Mouse (Mus musculus) forebrain, embryonic 10.5 days (tissue): ENCODE measurements around the gene Fnbp1. TPM values are rescaled to one million over a fixed set of nuclear protein-coding genes. Genes with fewer than 3 reads are reported as not detected.
A peak's percentile ranks its signal among the peaks of the same experiment; 100 is the strongest.

Experiments
- DNase-seq: peaks from one replicate; pipeline ENCODE4 v3.0.0-alpha.2; 2017; ENCODE audit warnings: low spot score; ENCODE audit errors: extremely low spot score
- H3K27ac ChIP-seq: fragments of 300-500 bp; sonication (generic); 2 replicates; pipeline ENCODE4 v1.5.1; 2016; ENCODE audit warnings: mild to moderate bottlenecking
- H3K27me3 ChIP-seq: fragments of 300-500 bp; sonication (generic); 2 replicates; pipeline ENCODE4 v1.6.1; 2016; ENCODE audit warnings: mild to moderate bottlenecking; ENCODE audit not compliant: poor library complexity, severe bottlenecking
- H3K36me3 ChIP-seq: fragments of 300-500 bp; sonication (generic); replicated peaks from 2 replicates; pipeline ENCODE4 v1.6.1; 2016; ENCODE audit warnings: mild to moderate bottlenecking, moderate library complexity
- H3K4me1 ChIP-seq: fragments of 300-500 bp; sonication (generic); 2 replicates; pipeline ENCODE4 v1.6.1; 2016
- H3K4me3 ChIP-seq: fragments of 300-500 bp; sonication (generic); 2 replicates; pipeline ENCODE4 v1.5.1; 2016; ENCODE audit warnings: mild to moderate bottlenecking, moderate library complexity
- H3K9me3 ChIP-seq: fragments of 300-500 bp; sonication (generic); 2 replicates; pipeline ENCODE4 v1.6.1; 2016; ENCODE audit warnings: mild to moderate bottlenecking, moderate library complexity
- WGBS: fragments of 180-500 bp; shearing (Covaris S2); methylation state at CpG from one replicate; pipeline ENCODE4 v1.1.7; 2016; 5-methylcytosine and 5-hydroxymethylcytosine counted together
- polyA plus RNA-seq: library from polyadenylated mRNA; unstranded; fragments of >200 nt; fragmentation: Nextera tagmentation; extraction: Ambion mirVana; gene quantifications from 2 replicates; pipeline ENCODE4 v1.2.1, GENCODE M21; 2016

Fnbp1 gene
- polyA plus RNA-seq, 1 experiment from 2014 or later: 13.3 TPM

DNA sequence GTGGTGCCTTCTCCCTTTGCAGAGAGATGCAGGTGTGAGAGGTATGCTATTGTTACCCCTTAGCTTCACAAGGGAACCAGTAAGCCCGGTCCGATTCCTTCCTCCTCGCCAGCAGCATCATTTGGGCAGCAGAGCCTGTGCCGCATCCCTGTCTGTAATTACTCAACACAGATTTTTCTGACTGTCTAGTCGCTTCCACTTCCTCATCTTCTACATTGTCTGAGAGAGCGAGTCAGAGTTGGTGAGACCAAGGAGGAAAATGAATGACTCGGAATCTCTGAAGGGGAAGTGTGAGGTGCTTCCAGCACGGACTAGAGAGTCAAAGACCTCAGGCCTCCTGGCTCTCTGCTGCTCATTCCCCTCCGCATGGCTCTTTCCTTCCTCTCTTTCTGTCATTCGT lies 89.4 kb downstream of the Fnbp1 start:
- Histone ChIP-seq H3K27ac (no peak overlapping the region), H3K4me1 (no peaks in the 10 kb centered on the region), H3K36me3 (peaks cover 56% of the 10 kb centered on the region), H3K27me3 (no peaks in the 10 kb centered on the region), H3K9me3 (no peaks in the 10 kb centered on the region; the same call in 1 of the 2 replicates), H3K4me3 (no peak overlapping the region)
- no peak for DNase-seq
- 92% methylated on average over 10 of the region's 10 CpGs for WGBS

DNA sequence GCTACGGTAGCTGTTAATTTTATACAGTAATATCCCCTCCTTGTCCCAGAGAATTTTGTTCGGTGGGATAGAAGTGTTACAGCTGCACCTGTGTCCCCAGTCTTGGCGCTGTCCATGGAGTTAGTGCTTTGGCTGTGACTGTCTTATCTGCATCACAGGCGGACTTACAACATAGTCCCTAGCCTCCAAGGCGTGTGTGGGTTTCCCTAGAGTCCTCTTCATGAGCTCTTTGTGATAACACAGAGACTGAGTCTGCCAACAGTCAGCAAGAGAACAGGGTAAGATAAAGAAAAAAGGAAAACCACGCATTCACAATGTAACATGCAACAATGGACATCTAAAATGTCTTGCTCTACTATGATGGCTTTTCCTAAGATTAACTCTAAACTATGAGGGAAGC lies 93.8 kb downstream of the Fnbp1 start:
- H3K27me3 ChIP-seq: no peaks in the 10 kb centered on the region
- no peaks in the 10 kb centered on the region for H3K4me1 ChIP-seq
- H3K36me3 ChIP-seq: peaks cover 15% of the 10 kb centered on the region
- no peak overlapping the region for H3K4me3 ChIP-seq
- H3K9me3 ChIP-seq: no peaks in the 10 kb centered on the region
- no peak for DNase-seq
- H3K27ac ChIP-seq: no peak overlapping the region
- 92% methylated on average over 6 of the region's 6 CpGs for WGBS

DNA sequence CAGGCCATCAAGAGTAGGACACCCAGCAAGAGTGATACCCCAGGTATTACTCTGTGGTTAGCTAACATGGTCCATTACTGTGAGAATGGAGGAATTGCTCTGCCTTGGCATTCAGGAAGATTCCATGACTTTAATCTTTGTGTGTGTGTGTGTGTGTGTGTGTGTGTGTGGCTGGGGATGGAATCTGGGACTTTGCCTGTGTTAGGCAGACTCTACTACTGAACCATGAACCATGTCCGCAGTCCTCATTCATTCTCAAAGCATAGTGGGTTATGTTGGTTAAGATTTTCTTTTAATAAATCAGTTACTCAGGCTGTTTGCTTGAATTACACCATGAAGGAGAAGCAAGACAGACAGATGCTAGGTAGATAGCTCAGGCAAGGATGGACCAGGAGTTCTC lies 98.0 kb downstream of the Fnbp1 start:
- no peak for DNase-seq
- no peaks in the 10 kb centered on the region for H3K4me1 ChIP-seq
- H3K9me3 ChIP-seq: peaks cover 5% of the 10 kb centered on the region
- H3K27me3 ChIP-seq: no peaks in the 10 kb centered on the region
- no peak overlapping the region for H3K27ac ChIP-seq
- peaks cover 16% of the 10 kb centered on the region for H3K36me3 ChIP-seq
- 100% methylated on average over 1 of the region's 1 CpGs for WGBS
- H3K4me3 ChIP-seq: no peak overlapping the region

DNA sequence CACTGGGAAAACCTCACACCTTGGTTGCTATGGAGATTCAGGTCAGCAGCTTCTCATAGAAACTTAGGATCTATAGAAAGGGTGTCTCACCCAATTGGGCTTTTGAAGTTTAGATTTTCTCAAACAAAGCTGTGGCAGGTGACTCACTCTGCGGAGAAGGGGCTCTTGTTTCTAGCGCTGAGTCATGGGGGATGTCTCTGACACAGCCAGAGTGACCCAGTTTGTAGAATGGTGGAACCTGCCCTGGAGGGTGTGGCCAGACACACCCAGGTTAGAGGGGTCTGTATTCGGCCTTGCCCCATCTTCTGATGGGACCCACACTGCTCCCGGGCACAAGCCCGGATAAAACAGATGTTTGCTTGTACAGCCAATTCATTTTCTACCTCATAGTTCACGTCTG lies 98.9 kb downstream of the Fnbp1 start:
- Histone ChIP-seq H3K27ac (no peak overlapping the region), H3K36me3 (peaks cover 23% of the 10 kb centered on the region), H3K4me3 (no peak overlapping the region), H3K9me3 (peaks cover 5% of the 10 kb centered on the region), H3K4me1 (no peaks in the 10 kb centered on the region), H3K27me3 (no peaks in the 10 kb centered on the region)
- DNase-seq: no peak
- 92% methylated on average over 6 of the region's 6 CpGs for WGBS

DNA sequence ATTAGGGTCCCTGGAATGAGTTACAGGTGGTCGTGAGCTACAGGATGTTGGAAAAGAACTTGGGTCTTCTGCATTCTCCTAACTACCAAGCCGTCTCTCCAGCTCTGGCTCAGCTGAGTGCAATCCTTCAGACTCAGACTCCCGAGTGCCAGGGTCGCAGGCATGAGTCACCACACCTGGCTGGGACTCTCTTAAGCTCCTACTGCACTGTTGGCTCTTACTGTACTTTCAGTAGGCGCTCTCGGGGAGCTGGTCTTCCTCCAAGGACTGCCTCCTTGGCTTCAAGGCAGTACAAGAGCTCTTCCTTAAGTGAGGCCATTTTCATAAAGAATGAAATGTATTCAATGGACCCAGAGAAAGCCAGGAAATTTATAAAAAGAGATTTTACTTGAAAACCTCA lies 100.4 kb downstream of the Fnbp1 start:
- H3K4me1 ChIP-seq: no peaks in the 10 kb centered on the region
- DNase-seq: no peak
- peaks cover 5% of the 10 kb centered on the region for H3K9me3 ChIP-seq
- H3K27ac ChIP-seq: no peak overlapping the region
- WGBS: 95% methylated on average over 6 of the region's 6 CpGs
- no peaks in the 10 kb centered on the region for H3K27me3 ChIP-seq
- peaks cover 31% of the 10 kb centered on the region for H3K36me3 ChIP-seq
- H3K4me3 ChIP-seq: no peak overlapping the region

DNA sequence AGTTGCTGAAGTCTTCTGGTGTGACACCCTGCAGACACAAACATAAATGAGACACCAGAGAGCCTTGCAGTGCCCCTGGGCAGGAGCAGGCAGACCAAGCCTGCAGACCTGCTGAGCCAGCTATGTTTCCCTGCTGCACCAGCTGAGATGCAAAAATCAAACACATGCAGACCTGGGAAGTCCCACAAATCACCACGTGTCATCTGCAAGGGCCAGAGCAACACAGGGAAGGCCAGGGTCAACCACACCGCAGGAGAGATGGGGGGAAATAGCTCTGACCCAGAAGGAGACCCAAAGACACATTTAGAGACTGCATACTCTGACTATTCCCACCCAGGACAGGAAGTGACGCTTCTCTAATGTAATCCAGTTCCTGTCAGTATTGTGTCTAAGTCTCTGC lies 101.3 kb downstream of the Fnbp1 start:
- no peaks in the 10 kb centered on the region for H3K4me1 ChIP-seq
- 87% methylated on average over 3 of the region's 3 CpGs for WGBS
- H3K4me3 ChIP-seq: no peak overlapping the region
- H3K27me3 ChIP-seq: no peaks in the 10 kb centered on the region
- peaks cover 40% of the 10 kb centered on the region for H3K36me3 ChIP-seq
- H3K9me3 ChIP-seq: peaks cover 7% of the 10 kb centered on the region
- H3K27ac ChIP-seq: no peak overlapping the region
- no peak for DNase-seq

DNA sequence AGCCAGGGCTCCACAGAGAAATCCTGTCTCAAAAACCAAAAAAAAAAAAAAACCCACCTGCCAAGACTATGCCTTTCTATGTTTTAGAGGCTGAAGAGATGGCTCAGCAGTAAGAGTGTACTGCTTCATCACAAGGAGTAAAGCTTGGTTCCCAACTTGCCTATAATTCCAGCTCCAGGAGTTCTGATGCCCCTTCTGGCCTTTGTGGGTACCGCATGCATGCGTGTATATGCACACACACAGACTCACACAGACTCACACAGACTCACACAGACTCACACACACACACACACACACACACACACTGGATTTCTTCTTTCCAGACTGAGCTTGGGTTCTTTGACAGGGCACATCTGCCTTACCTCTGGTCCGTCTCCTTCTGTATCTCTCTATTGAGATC lies 101.8 kb downstream of the Fnbp1 start:
- WGBS: 97% methylated on average over 3 of the region's 3 CpGs
- H3K36me3 ChIP-seq: peaks cover 44% of the 10 kb centered on the region
- H3K27ac ChIP-seq: no peak overlapping the region
- H3K4me1 ChIP-seq: no peaks in the 10 kb centered on the region
- no peaks in the 10 kb centered on the region for H3K27me3 ChIP-seq
- no peak overlapping the region for H3K4me3 ChIP-seq
- DNase-seq: no peak
- peaks cover 7% of the 10 kb centered on the region for H3K9me3 ChIP-seq

DNA sequence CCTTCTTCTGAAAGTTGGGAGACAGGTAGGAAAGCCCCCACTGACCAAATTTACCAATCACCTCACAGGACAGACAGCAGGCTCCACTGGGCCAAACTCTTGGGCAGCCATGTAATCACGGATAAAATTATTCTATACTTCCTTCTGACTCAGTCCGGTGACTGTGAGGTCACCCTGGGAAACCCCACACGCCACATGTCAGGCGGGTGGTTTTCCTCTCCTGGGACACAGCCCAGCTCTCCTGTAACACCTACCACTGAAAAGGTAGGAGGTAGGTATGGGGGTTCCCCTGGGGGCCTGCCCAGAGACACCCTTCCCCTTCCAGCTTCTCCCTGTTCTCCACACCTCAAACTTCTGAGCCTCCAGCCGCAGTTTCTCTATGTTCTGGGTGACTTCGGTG lies 105.0 kb downstream of the Fnbp1 start:
- Histone ChIP-seq H3K4me3 (no peak overlapping the region), H3K27me3 (no peaks in the 10 kb centered on the region), H3K27ac (no peak overlapping the region), H3K9me3 (peaks cover 7% of the 10 kb centered on the region), H3K36me3 (peaks cover 72% of the 10 kb centered on the region), H3K4me1 (no peaks in the 10 kb centered on the region)
- no peak for DNase-seq
- 94% methylated on average over 6 of the region's 6 CpGs for whole genome bisulfite sequencing

DNA sequence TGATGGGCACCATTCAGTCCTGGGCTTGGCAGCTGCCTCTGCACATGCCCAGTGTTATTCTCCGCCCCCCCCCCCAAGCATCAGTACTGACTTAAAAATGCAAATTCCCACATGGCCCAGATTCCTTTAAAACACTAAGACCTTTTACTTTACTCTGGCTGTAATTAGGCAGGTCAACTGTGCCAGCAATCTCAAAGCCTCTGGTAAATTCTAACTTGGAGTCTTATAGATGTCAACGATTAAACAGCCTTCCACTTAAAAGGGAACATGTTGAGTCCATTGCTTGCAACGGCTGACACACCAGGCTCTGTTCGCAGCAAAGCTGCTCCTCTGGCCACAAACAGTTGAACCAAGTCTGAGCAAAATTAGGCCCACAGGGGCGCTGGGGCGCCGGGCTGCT lies 109.8 kb downstream of the Fnbp1 start:
- Histone ChIP-seq H3K27ac (no peak overlapping the region), H3K36me3 (peaks cover 70% of the 10 kb centered on the region)

DNA sequence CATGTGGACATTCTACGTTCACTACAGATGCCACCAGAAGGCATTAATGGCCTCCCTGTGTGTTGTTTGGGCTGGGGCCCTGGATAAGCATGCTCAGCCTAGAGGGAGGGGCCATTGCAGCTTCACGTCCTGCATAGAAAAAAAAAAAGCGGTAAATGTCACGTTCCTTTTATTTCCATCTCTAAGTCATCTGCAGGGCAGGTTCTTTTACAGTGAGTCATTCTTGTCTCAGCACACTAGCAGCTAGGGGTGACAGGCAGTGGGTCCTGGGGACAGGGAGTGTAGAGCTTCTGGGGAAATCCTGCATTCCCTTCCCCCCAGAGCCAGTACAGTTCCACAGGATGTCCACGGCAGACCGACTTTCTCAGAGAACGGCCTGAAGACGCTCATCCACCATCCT lies 115.2 kb downstream of the Fnbp1 start:
- no peaks in the 10 kb centered on the region for H3K27me3 ChIP-seq
- 80% methylated on average over 8 of the region's 8 CpGs for WGBS
- no peak overlapping the region for H3K4me3 ChIP-seq
- H3K9me3 ChIP-seq: no peaks in the 10 kb centered on the region
- peaks cover 9% of the 10 kb centered on the region; the same call in 1 of the 2 replicates for H3K4me1 ChIP-seq
- peaks cover 26% of the 10 kb centered on the region for H3K36me3 ChIP-seq
- DNase-seq: no peak
- H3K27ac ChIP-seq: no peak overlapping the region

More for the DNA sequence above, 109.8 kb downstream of the Fnbp1 start:
- no peak for DNase-seq
- WGBS: 93% methylated on average over 7 of the region's 7 CpGs
- Histone ChIP-seq H3K4me3 (no peak overlapping the region), H3K9me3 (peaks cover 2% of the 10 kb centered on the region; the same call in 1 of the 2 replicates), H3K27me3 (no peaks in the 10 kb centered on the region), H3K4me1 (peaks cover 8% of the 10 kb centered on the region; the same call in 1 of the 2 replicates)

DNA sequence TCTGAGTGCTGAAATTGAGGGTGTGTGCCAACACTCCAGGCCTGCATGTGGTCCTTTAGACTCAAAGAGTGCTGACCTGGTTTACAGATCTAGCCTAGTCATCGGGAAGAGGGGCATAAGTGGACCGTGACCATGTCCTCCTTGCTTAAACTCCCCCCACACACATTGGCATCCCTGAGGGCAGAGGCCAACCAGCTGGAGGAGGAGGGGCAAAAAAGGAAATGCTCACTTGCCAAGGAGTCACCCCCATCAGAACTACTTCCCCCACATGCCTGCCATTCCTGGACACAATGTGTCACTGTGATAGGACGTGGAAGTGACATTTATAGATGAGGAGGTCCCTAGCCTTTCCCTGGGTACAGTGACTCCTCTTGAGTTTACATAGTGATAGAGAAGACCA lies 116.3 kb downstream of the Fnbp1 start:
- H3K36me3 ChIP-seq: peaks cover 34% of the 10 kb centered on the region
- no peaks in the 10 kb centered on the region for H3K27me3 ChIP-seq
- no peak for DNase-seq
- WGBS: 85% methylated on average over 3 of the region's 3 CpGs
- H3K4me3 ChIP-seq: no peak overlapping the region
- no peaks in the 10 kb centered on the region for H3K9me3 ChIP-seq
- no peak overlapping the region for H3K27ac ChIP-seq
- peaks cover 9% of the 10 kb centered on the region; the same call in 1 of the 2 replicates for H3K4me1 ChIP-seq

DNA sequence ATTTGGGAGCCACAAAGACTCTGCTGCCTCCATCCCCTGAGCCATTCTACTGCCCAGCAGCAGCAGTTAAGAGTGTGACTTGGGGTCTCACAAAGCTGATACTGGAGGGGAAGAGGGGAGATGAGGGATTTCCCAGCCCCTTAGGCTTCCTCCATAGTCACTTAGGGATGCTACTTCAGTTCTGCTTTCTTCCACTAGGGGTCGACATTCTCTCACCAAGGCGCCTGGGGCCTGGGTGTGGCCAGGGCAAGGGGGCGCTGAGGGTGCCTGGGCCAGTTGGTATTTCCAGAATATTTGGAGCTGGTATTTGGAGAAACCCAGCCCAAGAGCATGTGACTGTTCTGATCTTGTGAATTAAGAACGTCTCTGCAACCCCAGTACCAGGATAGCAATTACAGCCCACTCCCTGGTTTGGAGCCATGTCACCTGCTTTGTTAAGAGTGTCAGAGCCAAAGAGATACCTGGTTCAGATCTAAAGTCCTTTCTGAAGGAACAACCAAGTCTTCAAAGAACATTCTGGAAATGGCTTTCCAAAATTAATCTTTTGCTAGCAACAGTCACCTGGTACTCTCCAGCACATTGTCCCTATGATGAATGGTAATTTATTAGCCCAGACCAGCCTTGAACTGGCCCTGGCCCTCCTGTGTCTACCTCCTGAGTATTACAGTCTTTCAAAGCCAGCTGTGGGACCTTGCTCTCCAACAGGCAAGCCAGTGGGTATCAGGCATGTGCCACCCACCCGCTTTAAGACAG lies 117.0 kb downstream of the Fnbp1 start:
- Histone ChIP-seq H3K27me3 (no peaks in the 10 kb centered on the region), H3K4me1 (peaks cover 9% of the 10 kb centered on the region; the same call in 1 of the 2 replicates), H3K9me3 (no peaks in the 10 kb centered on the region), H3K27ac (no peak overlapping the region), H3K36me3 (peaks cover 35% of the 10 kb centered on the region), H3K4me3 (no peak overlapping the region)
- peak; percentile 46 for DNase-seq
- 25% methylated on average over 5 of the region's 5 CpGs for WGBS

DNA sequence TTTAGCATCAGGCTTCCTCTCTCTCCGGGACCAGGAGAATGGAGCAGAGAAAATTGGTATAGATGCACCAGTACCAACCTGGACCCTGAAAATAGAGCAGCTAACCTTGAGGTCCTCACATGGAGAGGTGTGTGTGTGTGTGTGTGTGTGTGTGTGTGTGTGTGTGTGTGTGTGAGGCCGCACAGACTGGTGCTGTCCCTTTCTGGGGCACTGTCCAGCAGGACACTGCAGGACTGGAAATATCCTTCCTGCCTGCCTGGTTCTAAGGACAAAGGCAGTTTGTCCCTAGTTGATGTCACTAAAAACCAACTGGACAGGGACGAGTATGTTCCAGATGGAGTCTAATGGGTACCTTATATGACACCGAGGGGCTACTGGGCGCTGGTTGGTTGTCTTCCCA lies 117.9 kb downstream of the Fnbp1 start:
- Histone ChIP-seq H3K4me3 (no peak overlapping the region), H3K27me3 (no peaks in the 10 kb centered on the region), H3K9me3 (no peaks in the 10 kb centered on the region), H3K27ac (no peak overlapping the region), H3K4me1 (peaks cover 9% of the 10 kb centered on the region; the same call in 1 of the 2 replicates), H3K36me3 (peaks cover 39% of the 10 kb centered on the region)
- DNase-seq: no peak
- 84% methylated on average over 5 of the region's 5 CpGs for WGBS
